Mouse (Mus musculus) liver, adult 2 months (tissue): Measurements from ENCODE around the gene Speg. TPM values are rescaled to one million over a fixed set of nuclear protein-coding genes. Genes with fewer than 3 reads are reported as not detected.

Experiments
- DNase-seq: peaks from one replicate; pipeline ENCODE4 v3.0.0-alpha.2; 2011; ENCODE audit warnings: low read depth, low spot score; ENCODE audit errors: extremely low read depth
- H3K27ac ChIP-seq: fragments of 200-500 bp; replicated peaks from 2 replicates; pipeline ENCODE4 v1.5.1; 2012; ENCODE audit warnings: low read depth, mild to moderate bottlenecking, control low read depth, inconsistent platforms, low read length; ENCODE audit not compliant: insufficient read depth
- H3K27me3 ChIP-seq: fragments of 200-500 bp; 2 replicates; pipeline ENCODE4 v1.6.1; 2012; ENCODE audit warnings: mild to moderate bottlenecking, moderate library complexity, low read length, inconsistent platforms; ENCODE audit not compliant: control insufficient read depth, insufficient read depth
- H3K36me3 ChIP-seq: fragments of 200-500 bp; 2 replicates; pipeline ENCODE4 v1.6.1; 2012; ENCODE audit warnings: low read length, inconsistent platforms; ENCODE audit not compliant: control insufficient read depth, insufficient read depth
- H3K4me1 ChIP-seq: fragments of 200-500 bp; 2 replicates; pipeline ENCODE4 v1.6.1; 2011; ENCODE audit warnings: low read length; ENCODE audit not compliant: control insufficient read depth, insufficient read depth
- H3K4me3 ChIP-seq: fragments of 200-500 bp; 2 replicates; pipeline ENCODE4 v1.5.1; 2011; ENCODE audit warnings: low read depth, mild to moderate bottlenecking, control low read depth, low read length, moderate library complexity; ENCODE audit not compliant: insufficient read depth
- H3K79me2 ChIP-seq: fragments of 200-500 bp; 2 replicates; pipeline ENCODE4 v1.6.1; 2012; ENCODE audit warnings: inconsistent platforms, mild to moderate bottlenecking, low read length, moderate library complexity; ENCODE audit not compliant: control insufficient read depth, insufficient read depth
- H3K9ac ChIP-seq: fragments of 200-500 bp; 2 replicates; pipeline ENCODE4 v1.6.1; 2012; ENCODE audit warnings: low read depth, mild to moderate bottlenecking, control low read depth, inconsistent platforms, low read length
- CTCF ChIP-seq: fragments of 200-500 bp; IDR thresholded peaks from 2 replicates; pipeline ENCODE4 v1.5.1; 2011; ENCODE audit warnings: low read depth, low read length, control low read depth
- POLR2A ChIP-seq: fragments of 200-500 bp; IDR thresholded peaks from 2 replicates; pipeline ENCODE4 v1.6.1; 2011; ENCODE audit warnings: low read length, control low read depth; ENCODE audit not compliant: insufficient read depth; ENCODE audit errors: extremely low read depth
- WGBS: fragments of 180-500 bp; shearing (Covaris S2); methylation state at CpG from one replicate; pipeline ENCODE4 v1.1.7; 2018; 5-methylcytosine and 5-hydroxymethylcytosine counted together
- polyA plus RNA-seq: library from polyadenylated mRNA; depleted of rRNA; stranded (reverse); fragments of >200 nt; gene quantifications from 2 replicates; pipeline ENCODE4 v1.2.3, GENCODE M21; 2012
- total RNA-seq: library from RNA; depleted of rRNA; stranded (reverse); fragments of >200 nt; gene quantifications from 2 replicates; pipeline ENCODE4 v1.2.3, GENCODE M21; 2014

The Speg gene
- total and polyA plus RNA-seq, 2 experiments, result 0.55 to 3.4 TPM

DNA sequence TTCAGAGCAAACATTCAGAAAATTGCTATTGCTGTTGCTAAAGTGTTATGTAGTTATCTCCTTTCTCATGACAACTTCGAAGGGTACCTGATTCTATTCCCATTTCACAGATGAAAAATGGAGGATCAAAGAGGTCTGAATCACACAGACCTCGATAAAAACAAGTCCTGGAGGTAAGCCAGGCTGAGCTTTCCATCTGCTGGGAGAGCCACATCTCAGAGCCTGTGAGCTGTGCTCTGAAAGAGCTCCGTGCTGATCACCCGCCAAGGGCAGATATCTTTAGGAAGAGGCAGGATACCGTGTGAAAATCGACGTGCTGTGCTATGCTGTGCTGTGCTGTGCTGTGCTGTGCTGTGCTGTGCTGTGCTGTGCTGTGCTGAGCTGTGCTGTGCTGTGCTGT lies 85.2 kb downstream of the Speg start:
- H3K27me3 ChIP-seq, result peaks cover 14% of the 10 kb centered on the region
- no peaks in the 10 kb centered on the region for H3K4me1 ChIP-seq
- H3K27ac ChIP-seq, result no peak overlapping the region
- no peak overlapping the region for H3K4me3 ChIP-seq
- no peak for DNase-seq
- no peak overlapping the region for H3K9ac ChIP-seq
- H3K36me3 ChIP-seq, result no peaks in the 10 kb centered on the region
- TF ChIP-seq POLR2A (no peak), CTCF (no peak)
- H3K79me2 ChIP-seq, result no peaks in the 10 kb centered on the region
- 64% methylated on average over 7 of the region's 7 CpGs for WGBS

GRCm38 (mm10) chr1:75462636-75463035 lies 87.5 kb downstream of the Speg start:
- WGBS, result 81% methylated on average over 1 of the region's 1 CpGs
- H3K79me2 ChIP-seq, result no peaks in the 10 kb centered on the region
- no peak for TF ChIP-seq POLR2A
- TF ChIP-seq CTCF, result no peak
- H3K27me3 ChIP-seq, result peaks cover 10% of the 10 kb centered on the region; the same call in 1 of the 2 replicates
- H3K9ac ChIP-seq, result no peak overlapping the region
- H3K4me3 ChIP-seq, result no peak overlapping the region
- H3K4me1 ChIP-seq, result no peaks in the 10 kb centered on the region
- DNase-seq, result no peak
- H3K27ac ChIP-seq, result no peak overlapping the region
- H3K36me3 ChIP-seq, result no peaks in the 10 kb centered on the region

GRCm38 (mm10) chr1:75463652-75464204 lies 88.6 kb downstream of the Speg start:
- H3K4me3 ChIP-seq, result no peak overlapping the region
- H3K9ac ChIP-seq, result no peak overlapping the region
- H3K27ac ChIP-seq, result no peak overlapping the region
- H3K79me2 ChIP-seq, result no peaks in the 10 kb centered on the region
- peaks cover 5% of the 10 kb centered on the region; the same call in 1 of the 2 replicates for H3K27me3 ChIP-seq
- H3K4me1 ChIP-seq, result no peaks in the 10 kb centered on the region
- 80% methylated on average over 5 of the region's 5 CpGs for WGBS
- no peak for TF ChIP-seq CTCF
- TF ChIP-seq POLR2A, result no peak
- no peaks in the 10 kb centered on the region for H3K36me3 ChIP-seq
- DNase-seq, result no peak

GRCm38 (mm10) chr1:75467215-75467927 lies 92.3 kb downstream of the Speg start:
- Histone ChIP-seq H3K27ac (no peak overlapping the region), H3K9ac (no peak overlapping the region), H3K27me3 (peaks cover 3% of the 10 kb centered on the region; the same call in 1 of the 2 replicates), H3K36me3 (no peaks in the 10 kb centered on the region), H3K79me2 (no peaks in the 10 kb centered on the region), H3K4me3 (no peak overlapping the region), H3K4me1 (no peaks in the 10 kb centered on the region)
- DNase-seq, result peak; percentile 13
- 14% methylated on average over 14 of the region's 14 CpGs for WGBS
- TF ChIP-seq CTCF (peak; percentile 91), POLR2A (no peak)

GRCm38 (mm10) chr1:75469287-75469825 lies 94.3 kb downstream of the Speg start:
- Histone ChIP-seq H3K36me3 (no peaks in the 10 kb centered on the region), H3K4me3 (no peak overlapping the region), H3K79me2 (no peaks in the 10 kb centered on the region), H3K27me3 (no peaks in the 10 kb centered on the region), H3K4me1 (no peaks in the 10 kb centered on the region), H3K27ac (no peak overlapping the region), H3K9ac (no peak overlapping the region)
- TF ChIP-seq CTCF, result no peak
- TF ChIP-seq POLR2A, result no peak
- DNase-seq, result no peak
- 73% methylated on average over 17 of the region's 17 CpGs for WGBS

- DNase-seq, result no peak
- Histone ChIP-seq H3K9ac (no peak overlapping the region), H3K4me3 (no peak overlapping the region), H3K27ac (no peak overlapping the region), H3K27me3 (peaks cover 5% of the 10 kb centered on the region), H3K79me2 (no peaks in the 10 kb centered on the region), H3K4me1 (no peaks in the 10 kb centered on the region; the same call in 1 of the 2 replicates), H3K36me3 (no peaks in the 10 kb centered on the region)
- TF ChIP-seq POLR2A, result no peak
- TF ChIP-seq CTCF, result no peak
- WGBS, result 96% methylated on average over 11 of the region's 11 CpGs
These were observed 101.3 kb downstream of the Speg start for GRCm38 (mm10) chr1:75476441-75476840.
